Mouse (Mus musculus): Measurements from ENCODE around the gene Lpp. TPM values are rescaled to one million over a fixed set of nuclear protein-coding genes. Genes with fewer than 3 reads are reported as not detected.

Gene Lpp
- total and polyA plus RNA-seq, 3 experiments, result not detected

- Histone ChIP-seq H3K36me3 (ENCODE audit: control insufficient read depth in 1 of 2, insufficient read depth in 2 of 2, low read length in 2 of 2) (no peaks in the 10 kb centered on the region), H3K4me1 (ENCODE audit: control insufficient read depth in 1 of 2, insufficient read depth in 2 of 2, low read length in 2 of 2) (no peaks in the 10 kb centered on the region), H3K27me3 (ENCODE audit: control insufficient read depth in 1 of 2, insufficient read depth in 2 of 2, low read length in 2 of 2) (no peaks in the 10 kb centered on the region), H3K4me3 (ENCODE audit: control insufficient read depth in 1 of 2, insufficient read depth in 1 of 2, low read depth in 2 of 2, low read length in 2 of 2) (no peak overlapping the region), H3K79me2 (ENCODE audit: control insufficient read depth, insufficient read depth, low read length, poor library complexity) (no peaks in the 10 kb centered on the region), H3K9ac (ENCODE audit: control insufficient read depth, low read depth, low read length, poor library complexity, severe bottlenecking) (no peak overlapping the region), H3K27ac (ENCODE audit: control insufficient read depth, low read depth, low read length) (no peak overlapping the region), H3K9me3 (replicated peaks; ENCODE audit: insufficient read depth, low read length) (no peaks in the 10 kb centered on the region)
- DNase-seq (ENCODE audit: low read depth, low spot score), result peak; percentile 4
- TF ChIP-seq EP300 (IDR thresholded peaks at IDR 0.05; ENCODE audit: low read depth in 1 of 2, low read length in 2 of 2) (no peak), SIN3A (IDR thresholded peaks at IDR 0.05; ENCODE audit: low read length) (no peak), RAD21 (IDR thresholded peaks at IDR 0.05; ENCODE audit: low read depth, low read length) (no peak), TBP (IDR thresholded peaks at IDR 0.05; ENCODE audit: low read depth, low read length) (no peak), HCFC1 (IDR thresholded peaks at IDR 0.05; ENCODE audit: low read depth, low read length) (no peak), RCOR1 (IDR thresholded peaks at IDR 0.05; ENCODE audit: low read depth, low read length) (no peak), MAX (IDR thresholded peaks at IDR 0.05; ENCODE audit: low read length) (no peak)
These were observed 480.9 kb downstream of the Lpp start for GRCm38 (mm10) chr16:24874235-24874634.

GRCm38 (mm10) chr16:24875661-24876060 lies 482.4 kb downstream of the Lpp start:
- Histone ChIP-seq H3K27me3 (ENCODE audit: control insufficient read depth in 1 of 2, insufficient read depth in 2 of 2, low read length in 2 of 2) (no peaks in the 10 kb centered on the region), H3K9me3 (replicated peaks; ENCODE audit: insufficient read depth, low read length) (no peaks in the 10 kb centered on the region), H3K27ac (ENCODE audit: control insufficient read depth, low read depth, low read length) (no peak overlapping the region), H3K4me3 (ENCODE audit: control insufficient read depth in 1 of 2, insufficient read depth in 1 of 2, low read depth in 2 of 2, low read length in 2 of 2) (no peak overlapping the region), H3K9ac (ENCODE audit: control insufficient read depth, low read depth, low read length, poor library complexity, severe bottlenecking) (no peak overlapping the region), H3K4me1 (ENCODE audit: control insufficient read depth in 1 of 2, insufficient read depth in 2 of 2, low read length in 2 of 2) (no peaks in the 10 kb centered on the region), H3K79me2 (ENCODE audit: control insufficient read depth, insufficient read depth, low read length, poor library complexity) (no peaks in the 10 kb centered on the region), H3K36me3 (ENCODE audit: control insufficient read depth in 1 of 2, insufficient read depth in 2 of 2, low read length in 2 of 2) (no peaks in the 10 kb centered on the region)
- no peak for DNase-seq (ENCODE audit: low read depth, low spot score)
- TF ChIP-seq E2F4 (IDR thresholded peaks at IDR 0.05; ENCODE audit: borderline replicate concordance, low read depth, low read length), result no peak
- no peak for TF ChIP-seq BHLHE40 (IDR thresholded peaks at IDR 0.05; ENCODE audit: borderline replicate concordance, low read depth, low read length)
- TF ChIP-seq NELFE (IDR thresholded peaks at IDR 0.05; ENCODE audit: low read depth, low read length), result no peak
- TF ChIP-seq TCF12 (IDR thresholded peaks at IDR 0.05; ENCODE audit: low read depth, low read length), result no peak
- no peak for TF ChIP-seq USF2 (IDR thresholded peaks at IDR 0.05; ENCODE audit: borderline replicate concordance in 1 of 2, insufficient read depth in 1 of 2, low read depth in 1 of 2, low read length in 2 of 2)
- TF ChIP-seq TAL1 (IDR thresholded peaks at IDR 0.05; ENCODE audit: low read length), result no peak
- TF ChIP-seq MEF2A (IDR thresholded peaks at IDR 0.05; ENCODE audit: extremely low read depth, insufficient replicate concordance, low read depth, low read length, poor library complexity, severe bottlenecking), result no peak
- TF ChIP-seq CHD1 (IDR thresholded peaks at IDR 0.05; ENCODE audit: low read depth, low read length), result no peak
- TF ChIP-seq CTCF (IDR thresholded peaks at IDR 0.05 in 2 of 3, conservative IDR thresholded peaks at IDR 0.05 in 1 of 3; ENCODE audit: control insufficient read depth in 1 of 3, insufficient read depth in 1 of 3, low read depth in 2 of 3, low read length in 3 of 3, poor library complexity in 1 of 3, severe bottlenecking in 1 of 3), result no peak
- no peak for TF ChIP-seq GATA1 (IDR thresholded peaks at IDR 0.05; ENCODE audit: low read depth, low read length)
- no peak for TF ChIP-seq UBTF (IDR thresholded peaks at IDR 0.05; ENCODE audit: borderline replicate concordance, insufficient read depth, low read depth, low read length)
- no peak for TF ChIP-seq POLR2A (IDR thresholded peaks at IDR 0.05; ENCODE audit: control insufficient read depth in 1 of 2, insufficient read depth in 1 of 2, low read depth in 1 of 2, low read length in 2 of 2, poor library complexity in 1 of 2)
- no peak for TF ChIP-seq HCFC1 (IDR thresholded peaks at IDR 0.05; ENCODE audit: low read depth, low read length)
- no peak for TF ChIP-seq USF1 (IDR thresholded peaks at IDR 0.05; ENCODE audit: low read depth, low read length)
- no peak for TF ChIP-seq MAZ (IDR thresholded peaks at IDR 0.05; ENCODE audit: low read depth, low read length)
- no peak for TF ChIP-seq ELF1 (IDR thresholded peaks at IDR 0.05; ENCODE audit: low read depth, low read length)
